Comparison of ENCODE assay signal across 9 mouse cellular contexts in genomic region chr15:25650371-25650770, GRCm38 (mm10). TPM values are rescaled to one million over a fixed set of nuclear protein-coding genes. Genes with fewer than 3 reads are reported as not detected.
DNase-seq lines count a peak whose midpoint lies in the region; ATAC-seq and TF ChIP-seq lines count a peak whose summit lies in the region.
"Had no signal": no experiment of that assay in that cellular context is flagged by ENCODE, and none has a peak within 500 bp of the region (broad histone marks: within the 10 kb centered on the region; RNA-seq: fewer than 3 reads in every experiment).

No protein-coding gene starts in this region.

- no peak for TF ChIP-seq CTCF in lung, embryonic 14.5 days (IDR thresholded peaks at IDR 0.05; ENCODE audit: low read depth)
- 0 out of 2 replicates have a peak, but pooled peaks have one; percentile 10 for TF ChIP-seq CTCF in liver, adult 2 months (IDR thresholded peaks at IDR 0.05; ENCODE audit: low read depth, low read length)
- peak; percentile 26 for TF ChIP-seq CTCF in stomach, postnatal 0 days (IDR thresholded peaks at IDR 0.05; ENCODE audit: low read depth)

- no peak overlapping the region for H3K4me3 ChIP-seq in lung, embryonic 14.5 days (ENCODE audit: low read depth, low read length)
- no peak overlapping the region for H3K4me3 ChIP-seq in heart, embryonic 12.5 days
- no peak overlapping the region for H3K4me3 ChIP-seq in liver, adult 2 months (ENCODE audit: insufficient read depth, low read depth, low read length)
- H3K4me3 ChIP-seq in stomach, postnatal 0 days (ENCODE audit: low read depth, low read length), result no peak overlapping the region
- H3K4me3 ChIP-seq in midbrain, embryonic 15.5 days, result no peak overlapping the region
- H3K4me3 ChIP-seq: layer of hippocampus, adult 2 months had no signal

- H3K36me3 ChIP-seq in lung, embryonic 14.5 days (ENCODE audit: insufficient read depth), result no peaks in the 10 kb centered on the region
- no peaks in the 10 kb centered on the region for H3K36me3 ChIP-seq in heart, embryonic 12.5 days
- no peaks in the 10 kb centered on the region for H3K36me3 ChIP-seq in liver, adult 2 months (ENCODE audit: control insufficient read depth, insufficient read depth, low read length)
- no peaks in the 10 kb centered on the region for H3K36me3 ChIP-seq in stomach, postnatal 0 days (ENCODE audit: control insufficient read depth, insufficient read depth, low read length)
- H3K36me3 ChIP-seq in midbrain, embryonic 15.5 days (replicated peaks), result no peaks in the 10 kb centered on the region

- no peaks in the 10 kb centered on the region for H3K9me3 ChIP-seq in lung, embryonic 14.5 days (ENCODE audit: low read depth, low read length)
- H3K9me3 ChIP-seq in heart, embryonic 12.5 days (replicated peaks), result no peaks in the 10 kb centered on the region; the same call in 1 of the 2 replicates
- H3K9me3 ChIP-seq in stomach, postnatal 0 days (ENCODE audit: control insufficient read depth, low read length), result no peaks in the 10 kb centered on the region
- H3K9me3 ChIP-seq in midbrain, embryonic 15.5 days, result no peaks in the 10 kb centered on the region

- ATAC-seq in lung, embryonic 14.5 days (ENCODE audit: insufficient read depth), result 0 out of 2 replicates have a peak, but pooled peaks have one; percentile 9
- ATAC-seq in heart, embryonic 12.5 days (ENCODE audit: insufficient number of reproducible peaks, low FRiP score), result peak; percentile 61; the same call in 1 of the 2 replicates
- peak; percentile 90 for ATAC-seq in stomach, postnatal 0 days (ENCODE audit: low FRiP score, low TSS enrichment)
- ATAC-seq in midbrain, embryonic 15.5 days (replicated peaks), result no peak

- 40% methylated on average over 5 of the region's 5 CpGs for WGBS in lung, embryonic 14.5 days
- WGBS in heart, embryonic 12.5 days, result 8% methylated on average over 5 of the region's 5 CpGs
- WGBS in liver, adult 2 months, result 18% methylated on average over 5 of the region's 5 CpGs
- 61% methylated on average over 5 of the region's 5 CpGs for WGBS in stomach, postnatal 0 days
- 81% methylated on average over 5 of the region's 5 CpGs for WGBS in midbrain, embryonic 15.5 days

- peaks cover 61% of the 10 kb centered on the region for H3K79me2 ChIP-seq in liver, adult 2 months (ENCODE audit: control insufficient read depth, insufficient read depth, low read length)

- peaks cover 13% of the 10 kb centered on the region; the same call in 1 of the 2 replicates for H3K4me1 ChIP-seq in lung, embryonic 14.5 days (ENCODE audit: insufficient read depth)
- peaks cover 29% of the 10 kb centered on the region for H3K4me1 ChIP-seq in heart, embryonic 12.5 days (replicated peaks)
- H3K4me1 ChIP-seq in liver, adult 2 months (ENCODE audit: control insufficient read depth, insufficient read depth, low read length), result peaks cover 34% of the 10 kb centered on the region
- H3K4me1 ChIP-seq in stomach, postnatal 0 days (replicated peaks; ENCODE audit: control insufficient read depth, insufficient read depth), result no peaks in the 10 kb centered on the region; the same call in 1 of the 2 replicates
- no peaks in the 10 kb centered on the region for H3K4me1 ChIP-seq in midbrain, embryonic 15.5 days

- TF ChIP-seq POLR2A in liver, adult 2 months (IDR thresholded peaks at IDR 0.05; ENCODE audit: extremely low read depth, insufficient read depth, low read length), result no peak

- H3K27me3 ChIP-seq in lung, embryonic 14.5 days (ENCODE audit: insufficient read depth, low read length), result no peaks in the 10 kb centered on the region
- H3K27me3 ChIP-seq in heart, embryonic 12.5 days (replicated peaks), result peaks cover 66% of the 10 kb centered on the region
- H3K27me3 ChIP-seq in liver, adult 2 months (ENCODE audit: control insufficient read depth, insufficient read depth, low read length), result no peaks in the 10 kb centered on the region
- no peaks in the 10 kb centered on the region for H3K27me3 ChIP-seq in stomach, postnatal 0 days (ENCODE audit: control insufficient read depth, insufficient read depth, low read length)
- no peaks in the 10 kb centered on the region for H3K27me3 ChIP-seq in midbrain, embryonic 15.5 days (replicated peaks)

- no peak overlapping the region for H3K27ac ChIP-seq in lung, embryonic 14.5 days (ENCODE audit: low read depth)
- H3K27ac ChIP-seq in heart, embryonic 12.5 days (ENCODE audit: poor library complexity, severe bottlenecking), result no peak overlapping the region
- peak overlapping the region; percentile 40 for H3K27ac ChIP-seq in liver, adult 2 months (replicated peaks; ENCODE audit: insufficient read depth, low read depth, low read length)
- H3K27ac ChIP-seq in stomach, postnatal 0 days (replicated peaks), result peak overlapping the region; percentile 56; the same call in 1 of the 2 replicates
- no peak overlapping the region for H3K27ac ChIP-seq in midbrain, embryonic 15.5 days
- H3K27ac ChIP-seq: layer of hippocampus, adult 2 months had no signal

- TF ChIP-seq EP300 in stomach, postnatal 0 days (optimal IDR thresholded peaks at IDR 0.05), result no peak

- no peak for DNase-seq in lung, embryonic 14.5 days
- DNase-seq in lung, adult 18-20 months, result no peak
- DNase-seq in liver, adult 2 months (ENCODE audit: extremely low read depth, low read depth, low spot score), result peak; percentile 88
- DNase-seq in stomach, postnatal 0 days (ENCODE audit: low spot score), result peak; percentile 80
- DNase-seq in adrenal gland, adult 8-10 months, result no peak
- DNase-seq: cerebellum, adult 18-20 months had no signal

- no peak overlapping the region for H3K9ac ChIP-seq in lung, embryonic 14.5 days
- H3K9ac ChIP-seq in heart, embryonic 12.5 days, result no peak overlapping the region
- no peak overlapping the region for H3K9ac ChIP-seq in liver, adult 2 months (ENCODE audit: low read depth, low read length)
- H3K9ac ChIP-seq in stomach, postnatal 0 days (ENCODE audit: low read length), result no peak overlapping the region
- no peak overlapping the region for H3K9ac ChIP-seq in midbrain, embryonic 15.5 days

- H3K4me2 ChIP-seq in lung, embryonic 14.5 days, result no peak overlapping the region
- H3K4me2 ChIP-seq in heart, embryonic 12.5 days, result peak overlapping the region; percentile 26; the same call in 1 of the 2 replicates
- no peak overlapping the region; the same call in 1 of the 2 replicates for H3K4me2 ChIP-seq in stomach, postnatal 0 days (replicated peaks; ENCODE audit: low read depth)
- no peak overlapping the region for H3K4me2 ChIP-seq in midbrain, embryonic 15.5 days

RNA-seq across cellular contexts. Expression of gene Myo10, which starts 28.0 kb away (rescaled TPM):
- polyA plus RNA-seq in lung, embryonic 14.5 days (2014; fragmentation: Nextera tagmentation; extraction: Ambion mirVana), result 48.5 and 54.8 TPM in 2 replicates
- polyA plus RNA-seq in heart, embryonic 12.5 days (2016; fragmentation: Nextera tagmentation; extraction: Ambion mirVana), result 14.3 and 19.7 TPM in 2 replicates
- total RNA-seq in liver, adult 2 months (2014; rRNA removed), result 21.4 and 21.5 TPM in 2 replicates
- polyA plus RNA-seq in liver, adult 2 months (2012; rRNA removed), result 11.9 and 15.7 TPM in 2 replicates
- polyA plus RNA-seq in stomach, postnatal 0 days (2015; fragmentation: Nextera tagmentation; extraction: Ambion mirVana), result 13.1 and 15.8 TPM in 2 replicates
- polyA plus RNA-seq in midbrain, embryonic 15.5 days (2015; fragmentation: Nextera tagmentation; extraction: Ambion mirVana), result 28.1 and 30.8 TPM in 2 replicates
- 10 to 100 TPM; 59.0 to 68.5 (median 62.0) TPM for total RNA-seq in adrenal gland, adult 8-10 months (2022)

Comparison
In these comparisons a context has a peak if more than half of its experiments do, and no peak if none do; other contexts are left out.
1. DNase-seq: peak in liver, adult 2 months (single experiment) and stomach, postnatal 0 days (single experiment); none in lung, embryonic 14.5 days (single experiment), lung, adult 18-20 months (0 of 2) and adrenal gland, adult 8-10 months (single experiment).
2. H3K27ac ChIP-seq: peak in liver, adult 2 months (single experiment) and stomach, postnatal 0 days (single experiment); none in lung, embryonic 14.5 days (single experiment), heart, embryonic 12.5 days (single experiment) and midbrain, embryonic 15.5 days (single experiment).